Mouse (Mus musculus): ENCODE measurements at regions not wholly inside any gene's neighbourhood (a gene's known extent, or its start where the extent isn't known, plus 50 kb on each side); places are given as distances from the start of the nearest gene placed in this dataset.

- Histone ChIP-seq H3K4me1 (ENCODE audit: control insufficient read depth, insufficient read depth, low read length) (no peaks in the 10 kb centered on the region), H3K4me3 (ENCODE audit: insufficient read depth, low read depth, low read length) (no peak overlapping the region), H3K27ac (ENCODE audit: insufficient read depth, low read depth, low read length) (no peak overlapping the region), H3K36me3 (ENCODE audit: control insufficient read depth, insufficient read depth, low read length) (no peaks in the 10 kb centered on the region), H3K27me3 (replicated peaks; ENCODE audit: control insufficient read depth, insufficient read depth, low read length) (no peaks in the 10 kb centered on the region)
- 41% methylated on average over 5 of the region's 5 CpGs for WGBS
- DNase-seq: peak; percentile 4
- no peak for TF ChIP-seq POLR2A (IDR thresholded peaks at IDR 0.05; ENCODE audit: low read depth, low read length)
- TF ChIP-seq CTCF (conservative IDR thresholded peaks at IDR 0.05; ENCODE audit: insufficient read depth, insufficient read length, low read depth, low read length): no peak
Observed at GRCm38 (mm10) chr15:18189622-18190308, 629.0 kb upstream of the Cdh10 start.

DNA sequence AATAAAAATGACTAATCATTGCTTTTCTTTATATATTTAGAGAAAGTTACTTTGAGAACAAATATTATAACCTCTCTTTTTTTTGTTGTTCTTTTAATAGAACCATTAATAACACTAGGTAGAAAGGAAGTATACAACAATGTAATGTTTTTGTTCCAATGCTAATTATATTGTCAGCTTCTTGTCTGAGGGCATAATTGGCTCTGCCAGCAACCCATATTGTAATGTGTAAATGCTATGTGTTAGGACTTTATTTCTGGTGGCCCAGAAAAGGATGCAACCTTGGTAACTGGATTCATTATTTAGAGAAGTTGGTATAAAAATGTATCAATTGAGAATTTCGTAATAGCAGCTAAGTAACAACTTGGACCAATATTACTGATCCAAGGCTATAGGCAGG is 628.3 kb upstream of the Cdh10 start:
- Histone ChIP-seq H3K27ac (ENCODE audit: insufficient read depth, low read depth, low read length) (no peak overlapping the region), H3K4me3 (ENCODE audit: insufficient read depth, low read depth, low read length) (no peak overlapping the region), H3K4me1 (ENCODE audit: control insufficient read depth, insufficient read depth, low read length) (no peaks in the 10 kb centered on the region), H3K36me3 (ENCODE audit: control insufficient read depth, insufficient read depth, low read length) (no peaks in the 10 kb centered on the region), H3K27me3 (replicated peaks; ENCODE audit: control insufficient read depth, insufficient read depth, low read length) (no peaks in the 10 kb centered on the region)
- DNase-seq: no peak
- 90% methylated on average over 1 of the region's 1 CpGs for WGBS
- TF ChIP-seq CTCF (conservative IDR thresholded peaks at IDR 0.05; ENCODE audit: insufficient read depth, insufficient read length, low read depth, low read length): no peak
- TF ChIP-seq POLR2A (IDR thresholded peaks at IDR 0.05; ENCODE audit: low read depth, low read length): no peak

DNA sequence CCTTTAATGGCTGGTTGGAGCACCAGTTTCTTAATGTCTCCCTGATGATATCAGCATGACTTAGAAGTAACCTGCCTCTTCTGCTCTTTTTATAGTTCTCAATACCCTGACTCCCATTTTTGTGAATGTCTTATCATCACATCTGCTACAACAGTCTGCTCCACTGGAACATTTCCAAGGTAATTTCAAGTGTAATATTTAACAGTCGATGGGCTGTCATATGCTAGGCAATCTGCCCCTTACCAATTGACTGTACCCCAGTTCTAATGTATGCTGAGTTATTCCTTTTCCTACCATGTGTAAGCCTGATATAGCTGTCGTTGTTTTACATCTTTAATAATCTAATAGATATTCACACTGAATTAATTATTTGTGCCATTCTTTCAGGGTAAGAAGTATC is 607.6 kb upstream of the Cdh10 start:
- H3K4me3 ChIP-seq (ENCODE audit: insufficient read depth, low read depth, low read length): no peak overlapping the region
- no peaks in the 10 kb centered on the region for H3K4me1 ChIP-seq (ENCODE audit: control insufficient read depth, insufficient read depth, low read length)
- DNase-seq: no peak
- no peaks in the 10 kb centered on the region for H3K36me3 ChIP-seq (ENCODE audit: control insufficient read depth, insufficient read depth, low read length)
- H3K27me3 ChIP-seq (replicated peaks; ENCODE audit: control insufficient read depth, insufficient read depth, low read length): no peaks in the 10 kb centered on the region
- WGBS: 79% methylated on average over 2 of the region's 2 CpGs
- no peak for TF ChIP-seq CTCF (conservative IDR thresholded peaks at IDR 0.05; ENCODE audit: insufficient read depth, insufficient read length, low read depth, low read length)
- TF ChIP-seq POLR2A (IDR thresholded peaks at IDR 0.05; ENCODE audit: low read depth, low read length): no peak
- no peak overlapping the region for H3K27ac ChIP-seq (ENCODE audit: insufficient read depth, low read depth, low read length)

DNA sequence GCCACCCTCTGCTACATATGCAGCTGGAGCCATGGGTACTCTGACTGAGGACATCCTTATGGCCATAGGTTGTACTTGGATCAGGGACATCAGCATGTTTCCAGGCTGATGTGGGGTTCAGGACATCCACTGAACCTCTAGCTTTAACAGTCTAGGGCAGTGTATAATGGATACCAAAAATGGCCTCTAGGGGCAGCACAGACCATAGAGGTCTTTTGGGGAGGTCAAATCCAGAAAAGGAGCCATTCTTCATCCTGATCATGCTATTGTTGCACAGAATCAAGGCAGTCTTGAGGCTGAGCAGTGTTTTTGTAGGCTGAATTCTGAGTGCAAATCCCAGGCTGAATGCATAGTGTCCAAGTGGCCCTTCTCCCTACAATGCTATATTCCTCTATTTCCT is 598.8 kb upstream of the Cdh10 start:
- H3K4me3 ChIP-seq (ENCODE audit: insufficient read depth, low read depth, low read length): no peak overlapping the region
- H3K36me3 ChIP-seq (ENCODE audit: control insufficient read depth, insufficient read depth, low read length): no peaks in the 10 kb centered on the region
- no peaks in the 10 kb centered on the region for H3K4me1 ChIP-seq (ENCODE audit: control insufficient read depth, insufficient read depth, low read length)
- no peak for DNase-seq
- no peaks in the 10 kb centered on the region for H3K27me3 ChIP-seq (replicated peaks; ENCODE audit: control insufficient read depth, insufficient read depth, low read length)
- no peak overlapping the region for H3K27ac ChIP-seq (ENCODE audit: insufficient read depth, low read depth, low read length)
- TF ChIP-seq POLR2A (IDR thresholded peaks at IDR 0.05; ENCODE audit: low read depth, low read length): no peak
- no peak for TF ChIP-seq CTCF (conservative IDR thresholded peaks at IDR 0.05; ENCODE audit: insufficient read depth, insufficient read length, low read depth, low read length)
